Mouse (Mus musculus) T-helper 2 cell (primary cell): ENCODE results near the gene Olfr1224-ps1.
"Not testable (repeated sequence)": the region's sequence is repeated elsewhere in the genome, so short reads cannot be mapped to it uniquely, and the experiment has no call there.

Source experiments
- in situ Hi-C: fragments of 300-600 bp; cut with MboI, MseI; formaldehyde crosslinking; loops from one replicate; pipeline ENCODE4 v1.15.1; 2025; ENCODE audit warnings: high pct_unique_total_duplicates

The Olfr1224-ps1 gene

DNA sequence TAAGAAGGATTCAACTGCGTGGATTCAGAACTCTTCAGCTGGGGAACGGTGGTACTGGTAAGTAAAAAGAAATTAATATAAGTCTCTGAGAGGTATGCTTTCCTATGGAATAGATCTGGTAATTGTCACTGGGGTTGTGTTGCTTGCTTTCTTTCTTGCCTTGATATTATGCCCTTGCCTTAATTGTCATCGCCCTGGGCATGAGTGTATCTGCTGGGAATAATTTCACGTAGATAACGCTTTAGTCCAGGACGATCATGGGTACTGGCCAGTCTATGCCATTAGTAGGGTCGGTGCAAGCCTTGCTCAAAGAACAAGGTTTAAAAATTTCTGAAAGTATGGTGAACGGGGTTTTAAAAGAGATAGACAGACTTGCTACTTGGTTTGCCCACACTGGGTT, at the start of gene Olfr1224-ps1:
Gene Olfr1224-ps1 (minus strand): TSS at position 101 of the 400 bp plus-strand sequence.
- in situ Hi-C loops = not testable (repeated sequence)

DNA sequence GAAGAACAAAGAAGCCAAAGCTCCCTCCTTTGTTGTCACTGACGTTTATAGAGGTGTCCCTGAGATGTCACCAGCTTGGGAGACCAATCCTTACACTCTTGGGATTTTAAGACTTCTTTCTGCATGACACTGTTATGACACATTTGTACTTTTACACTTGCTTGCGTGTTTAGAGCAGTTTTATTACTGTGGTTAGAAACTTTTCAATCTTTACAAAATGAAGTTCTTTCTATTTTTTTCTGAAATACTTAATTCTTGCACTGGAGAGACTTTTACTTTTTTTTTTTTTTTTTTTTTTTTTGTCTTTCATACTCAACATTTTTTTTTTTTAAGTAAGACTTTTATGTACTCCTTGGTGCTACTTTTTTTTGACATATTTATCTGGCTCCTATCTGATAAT, 36.1 kb upstream of the Olfr1224-ps1 start, which contains the start of gene Olfr1226:
Gene Olfr1226 (minus strand): TSS at position 101 of the 400 bp plus-strand sequence.
- in situ Hi-C loops = no loop called here

DNA sequence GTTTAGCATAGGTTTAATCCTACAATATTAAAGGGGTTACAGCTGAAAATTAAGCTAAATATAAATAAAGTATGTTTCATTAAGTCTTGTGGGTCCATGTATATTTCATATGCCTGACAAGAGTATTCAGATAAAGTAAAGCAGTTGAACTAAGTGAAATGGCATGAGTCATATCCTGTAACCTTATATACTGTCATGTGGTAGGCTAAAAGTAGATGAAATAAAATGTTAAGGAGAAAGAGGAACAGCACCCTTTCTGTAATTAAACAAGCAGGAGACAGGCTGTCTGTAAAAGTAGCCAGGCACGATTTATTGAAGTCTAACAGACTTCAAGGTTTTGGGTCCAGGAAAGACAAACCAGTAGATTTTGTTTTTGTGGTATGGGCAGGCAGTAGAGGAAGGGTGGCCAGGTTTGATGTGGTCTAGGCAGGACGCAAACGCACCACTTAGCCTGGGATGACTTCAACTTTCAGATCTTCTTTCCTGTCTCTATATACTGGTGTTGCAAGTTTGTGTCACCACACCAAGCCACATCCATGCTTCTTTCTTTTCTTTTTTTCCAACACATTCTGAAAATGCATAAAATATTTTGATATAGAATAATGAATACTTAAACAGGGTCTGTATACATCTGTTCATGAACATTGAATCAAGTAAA, 32.6 kb upstream of the Olfr1224-ps1 start:
- in situ Hi-C loops = no loop called here

DNA sequence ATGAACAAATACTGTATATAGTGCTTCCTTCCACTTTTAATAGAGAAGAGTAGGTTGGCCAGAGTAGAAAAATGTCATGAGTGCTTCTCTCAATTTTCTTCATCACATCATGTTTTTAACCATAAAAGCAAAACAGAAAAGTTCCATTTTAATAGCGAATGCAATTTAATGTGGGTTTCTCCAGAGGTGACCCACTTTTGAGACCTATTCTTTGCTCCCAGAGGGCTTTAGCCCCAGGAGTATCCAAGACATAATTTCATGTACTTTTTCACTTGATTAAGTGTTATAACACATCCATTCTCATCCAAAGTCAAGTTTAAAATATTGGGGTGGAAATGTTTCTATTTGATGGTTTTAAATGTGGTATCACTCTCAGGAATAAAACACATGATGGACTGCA, 10.7 kb upstream of the Olfr1224-ps1 start, which contains the start of gene Olfr1225:
Gene Olfr1225 (minus strand): TSS at position 101 of the 400 bp plus-strand sequence.
- in situ Hi-C loops = no loop called here

DNA sequence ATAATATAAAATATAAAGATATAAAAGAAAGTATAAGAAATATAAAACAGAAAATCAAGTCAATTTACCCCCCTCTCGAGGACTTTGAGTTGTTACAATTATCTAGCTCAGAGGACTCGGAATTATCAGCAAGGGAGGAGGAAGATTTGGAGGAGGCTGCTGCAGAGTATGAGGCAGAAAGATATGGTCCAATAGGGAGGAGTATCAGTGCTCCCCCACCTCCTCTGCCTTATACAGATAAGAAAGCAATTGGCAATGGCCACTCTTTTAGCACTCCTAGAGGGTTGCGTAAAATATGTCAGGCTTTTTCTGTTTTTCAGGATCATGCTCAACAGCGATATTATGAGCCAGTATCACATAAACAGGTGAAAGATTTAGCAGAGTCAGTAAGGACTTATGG, 820 bp upstream of the Olfr1224-ps1 start:
- in situ Hi-C loops = not testable (repeated sequence)

DNA sequence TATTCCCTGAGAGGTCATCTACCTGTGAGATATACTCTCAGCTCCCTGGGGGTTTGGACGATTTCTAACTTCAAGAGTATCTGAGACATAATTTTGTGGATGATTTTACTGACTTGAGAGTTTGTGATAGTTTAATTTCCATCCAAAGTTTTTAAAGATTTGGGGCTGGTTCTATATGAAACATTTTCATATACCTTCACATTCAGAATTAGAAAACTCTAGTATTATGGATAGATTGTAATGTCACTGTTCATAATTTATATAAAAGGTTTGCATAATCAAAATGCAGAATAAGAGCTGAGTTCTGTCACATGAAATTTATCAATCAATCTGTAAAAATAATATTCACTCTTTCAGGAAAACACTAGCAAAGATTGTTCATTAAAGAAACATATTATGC, 12.4 kb downstream of the Olfr1224-ps1 start, which contains the start of gene Olfr1223:
Gene Olfr1223 (minus strand): TSS at position 101 of the 400 bp plus-strand sequence.
- in situ Hi-C loops = no loop called here

DNA sequence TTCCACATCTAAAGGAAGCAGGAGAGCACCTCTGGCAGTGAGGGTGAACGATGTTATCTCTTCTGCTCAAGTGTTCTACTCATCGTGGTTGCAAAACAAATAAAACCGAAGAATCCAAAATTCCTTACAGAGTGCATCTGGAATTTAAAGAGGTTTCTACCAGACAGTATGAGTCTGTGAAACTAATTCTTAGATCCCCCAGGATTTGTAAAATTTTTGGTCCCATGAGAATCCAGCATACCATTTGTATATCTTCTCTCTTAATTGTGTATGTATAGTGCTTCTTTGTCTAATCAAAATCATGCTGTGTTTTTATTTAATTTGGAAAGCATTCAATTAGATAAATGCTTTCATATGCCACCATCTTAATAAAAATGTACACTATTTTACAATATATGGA, 30.9 kb downstream of the Olfr1224-ps1 start, which contains the start of gene Olfr1222:
Gene Olfr1222 (minus strand): TSS at position 101 of the 400 bp plus-strand sequence.
- in situ Hi-C loops = no loop called here

DNA sequence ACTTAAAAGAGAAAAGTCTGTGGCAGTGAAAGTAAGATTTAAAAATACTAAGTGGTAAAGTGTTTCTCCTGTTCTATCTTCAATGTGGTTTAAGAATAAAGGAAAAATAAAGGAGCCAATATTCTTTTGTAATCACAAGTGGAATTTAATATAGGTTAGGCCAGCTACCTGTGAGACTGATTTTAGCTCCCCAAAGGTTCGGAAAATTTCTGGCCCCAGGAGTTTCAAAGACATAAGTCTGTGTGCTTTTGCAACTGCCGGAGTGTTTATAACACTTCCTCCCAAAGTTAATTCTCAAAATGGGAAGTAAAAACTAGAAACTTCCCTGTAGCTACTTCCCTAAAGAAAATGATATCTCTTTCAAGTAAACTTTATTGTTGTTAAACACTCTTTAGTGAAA, 46.7 kb downstream of the Olfr1224-ps1 start, which contains the start of gene Olfr1221:
Gene Olfr1221 (minus strand): TSS at position 101 of the 400 bp plus-strand sequence.
- in situ Hi-C loops = no loop called here

DNA sequence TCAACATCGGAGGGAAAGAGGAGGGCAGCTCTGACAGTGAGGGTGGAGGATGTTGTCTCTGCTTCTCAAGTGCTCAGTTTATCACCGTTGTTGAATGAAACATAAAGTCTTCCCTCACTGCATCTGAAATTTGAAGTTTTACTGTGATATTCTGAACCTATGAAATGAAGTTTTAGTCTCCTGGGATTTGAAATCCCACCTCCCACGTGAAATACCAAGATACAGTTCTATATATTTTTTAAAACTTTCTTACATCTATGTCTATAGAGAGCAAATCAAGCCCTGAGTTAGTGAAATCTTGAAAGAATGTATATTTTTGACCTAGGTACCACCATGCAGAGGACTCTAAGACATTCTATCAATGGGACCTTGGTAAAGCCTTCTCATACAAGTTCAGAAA, 57.2 kb downstream of the Olfr1224-ps1 start, which contains the start of gene Olfr1220:
Gene Olfr1220 (minus strand): TSS at position 101 of the 400 bp plus-strand sequence.
- in situ Hi-C loops = no loop called here

DNA sequence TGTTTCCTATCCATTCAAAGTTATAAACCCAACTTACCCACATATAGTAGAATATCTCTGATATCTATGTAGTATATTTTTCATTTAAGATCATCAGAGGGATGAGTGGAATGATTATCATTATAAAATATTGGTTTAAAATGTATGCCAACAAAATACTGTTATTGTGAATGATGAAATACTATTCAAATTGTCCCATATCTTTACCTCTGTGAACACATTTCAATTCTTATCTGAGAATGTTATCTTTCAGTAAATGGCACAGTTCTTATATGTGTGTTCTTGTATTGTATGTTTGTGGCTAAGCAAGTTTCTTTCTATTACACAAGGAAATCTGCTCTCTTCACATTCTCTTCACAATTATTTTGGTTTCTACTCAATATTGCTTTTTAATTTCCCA, 58.2 kb downstream of the Olfr1224-ps1 start:
- in situ Hi-C loops = no loop called here
